Mouse (Mus musculus) neural tube, embryonic 15.5 days (tissue): ENCODE results near the gene Iqcb1. TPM values are rescaled to one million over a fixed set of nuclear protein-coding genes. Genes with fewer than 3 reads are reported as not detected.
"Not testable (repeated sequence)": the region's sequence is repeated elsewhere in the genome, so short reads cannot be mapped to it uniquely, and the experiment has no call there.

Source experiments
- ATAC-seq: fragments of 200-750 bp; cut with Nextera tagmentation; 2 replicates; pipeline ENCODE4 v1.8.0; 2017; ENCODE audit warnings: mild to moderate bottlenecking, moderate TSS enrichment, moderate library complexity; ENCODE audit not compliant: low FRiP score
- H3K27ac ChIP-seq: fragments of 300-500 bp; sonication (generic); replicated peaks from 2 replicates; pipeline ENCODE4 v1.5.1; 2015; ENCODE audit warnings: mild to moderate bottlenecking, inconsistent platforms
- H3K27me3 ChIP-seq: fragments of 300-500 bp; sonication (generic); replicated peaks from 2 replicates; pipeline ENCODE4 v1.6.1; 2015; ENCODE audit warnings: inconsistent platforms
- H3K36me3 ChIP-seq: fragments of 300-500 bp; sonication (generic); 2 replicates; pipeline ENCODE4 v1.6.1; 2015; ENCODE audit warnings: inconsistent platforms
- H3K4me1 ChIP-seq: fragments of 300-500 bp; sonication (generic); 2 replicates; pipeline ENCODE4 v1.6.1; 2015; ENCODE audit warnings: inconsistent platforms
- H3K4me2 ChIP-seq: fragments of 300-500 bp; sonication (generic); 2 replicates; pipeline ENCODE4 v1.6.1; 2015; ENCODE audit warnings: inconsistent platforms, mild to moderate bottlenecking, moderate library complexity
- H3K4me3 ChIP-seq: fragments of 300-500 bp; sonication (generic); replicated peaks from 2 replicates; pipeline ENCODE4 v1.5.1; 2015; ENCODE audit warnings: mild to moderate bottlenecking, inconsistent platforms
- H3K9ac ChIP-seq: fragments of 300-500 bp; sonication (generic); replicated peaks from 2 replicates; pipeline ENCODE4 v1.6.1; 2015; ENCODE audit warnings: mild to moderate bottlenecking, inconsistent platforms
- H3K9me3 ChIP-seq: fragments of 300-500 bp; sonication (generic); replicated peaks from 2 replicates; pipeline ENCODE4 v1.6.1; 2016; ENCODE audit warnings: inconsistent platforms
- WGBS: fragments of 180-500 bp; shearing (Covaris S2); methylation state at CpG from one replicate; pipeline ENCODE4 v1.1.7; 2015; ENCODE audit warnings: mixed read lengths; 5-methylcytosine and 5-hydroxymethylcytosine counted together
- polyA plus RNA-seq: library from polyadenylated mRNA; unstranded; fragments of >200 nt; fragmentation: Nextera tagmentation; extraction: Ambion mirVana; gene quantifications from 2 replicates; pipeline ENCODE4 v1.2.1, GENCODE M21; 2015

Gene Iqcb1
- polyA plus RNA-seq, 1 experiment from 2014 or later: 61.1 TPM

GRCm38 (mm10) chr16:36817321-36817926, 10.8 kb upstream of the Iqcb1 start:
- Histone ChIP-seq H3K4me2 (no peak overlapping the region), H3K9me3 (no peaks in the 10 kb centered on the region), H3K4me1 (no peaks in the 10 kb centered on the region), H3K4me3 (no peak overlapping the region), H3K27ac (no peak overlapping the region), H3K36me3 (no peaks in the 10 kb centered on the region), H3K27me3 (no peaks in the 10 kb centered on the region), H3K9ac (no peak overlapping the region)
- ATAC-seq: peak; percentile 96
- WGBS: 17% methylated on average over 7 of the region's 7 CpGs

GRCm38 (mm10) chr16:36820016-36820415, 8.2 kb upstream of the Iqcb1 start:
- no peak for ATAC-seq
- Histone ChIP-seq H3K4me3 (no peak overlapping the region), H3K27me3 (no peaks in the 10 kb centered on the region), H3K36me3 (no peaks in the 10 kb centered on the region), H3K4me1 (no peaks in the 10 kb centered on the region), H3K9ac (no peak overlapping the region), H3K4me2 (no peak overlapping the region), H3K27ac (no peak overlapping the region), H3K9me3 (no peaks in the 10 kb centered on the region)
- WGBS: 75% methylated on average over 6 of the region's 6 CpGs

GRCm38 (mm10) chr16:36820747-36821146, 7.4 kb upstream of the Iqcb1 start:
- H3K36me3 ChIP-seq: no peaks in the 10 kb centered on the region
- H3K9ac ChIP-seq: no peak overlapping the region
- no peak overlapping the region for H3K27ac ChIP-seq
- no peaks in the 10 kb centered on the region for H3K4me1 ChIP-seq
- no peak for ATAC-seq
- no peak overlapping the region for H3K4me3 ChIP-seq
- H3K9me3 ChIP-seq: no peaks in the 10 kb centered on the region
- WGBS: 87% methylated on average over 3 of the region's 3 CpGs
- no peak overlapping the region for H3K4me2 ChIP-seq
- H3K27me3 ChIP-seq: no peaks in the 10 kb centered on the region

GRCm38 (mm10) chr16:36821474-36821873, 6.7 kb upstream of the Iqcb1 start:
- no peak overlapping the region for H3K4me3 ChIP-seq
- H3K27ac ChIP-seq: no peak overlapping the region
- H3K36me3 ChIP-seq: no peaks in the 10 kb centered on the region
- H3K9me3 ChIP-seq: no peaks in the 10 kb centered on the region
- H3K9ac ChIP-seq: no peak overlapping the region
- H3K4me1 ChIP-seq: no peaks in the 10 kb centered on the region
- no peak overlapping the region for H3K4me2 ChIP-seq
- WGBS: 10% methylated on average over 3 of the region's 3 CpGs
- no peaks in the 10 kb centered on the region for H3K27me3 ChIP-seq
- no peak for ATAC-seq

GRCm38 (mm10) chr16:36827611-36828053, 553 bp upstream of the Iqcb1 start:
- Histone ChIP-seq H3K4me2 (peak overlapping the region; percentile 92), H3K9ac (peak overlapping the region; percentile 34; the same call in 1 of the 2 replicates), H3K27ac (no peak overlapping the region), H3K27me3 (0 out of 2 replicates have a peak, but pooled peaks cover 3% of the 10 kb centered on the region), H3K4me1 (peaks cover 17% of the 10 kb centered on the region), H3K9me3 (no peaks in the 10 kb centered on the region), H3K36me3 (no peaks in the 10 kb centered on the region), H3K4me3 (peak overlapping the region; percentile 79)
- 4% methylated on average over 11 of the region's 11 CpGs for WGBS
- ATAC-seq: peak; percentile 56; the same call in 1 of the 2 replicates

GRCm38 (mm10) chr16:36828820-36829219, 635 bp downstream of the Iqcb1 start:
- peak; percentile 49 for ATAC-seq
- Histone ChIP-seq H3K36me3 (no peaks in the 10 kb centered on the region), H3K27ac (peak overlapping the region; percentile 80; the same call in 1 of the 2 replicates), H3K4me3 (peak overlapping the region; percentile 79), H3K27me3 (0 out of 2 replicates have a peak, but pooled peaks cover 3% of the 10 kb centered on the region), H3K9me3 (no peaks in the 10 kb centered on the region), H3K4me2 (peak overlapping the region; percentile 92), H3K9ac (peak overlapping the region; percentile 88), H3K4me1 (peaks cover 17% of the 10 kb centered on the region)
- 2% methylated on average over 11 of the region's 11 CpGs for WGBS

- not testable (repeated sequence) for H3K27me3 ChIP-seq, H3K4me2 ChIP-seq, H3K9me3 ChIP-seq, H3K27ac ChIP-seq, H3K4me1 ChIP-seq, ATAC-seq, H3K4me3 ChIP-seq, H3K9ac ChIP-seq
- peaks cover 23% of the 10 kb centered on the region for H3K36me3 ChIP-seq
- 100% methylated on average over 1 of the region's 1 CpGs for WGBS
Observed at GRCm38 (mm10) chr16:36846894-36847293, 18.7 kb downstream of the Iqcb1 start.

GRCm38 (mm10) chr16:36851202-36851601, 23.0 kb downstream of the Iqcb1 start:
- H3K36me3 ChIP-seq: peaks cover 29% of the 10 kb centered on the region
- no peak overlapping the region for H3K27ac ChIP-seq
- no peak for ATAC-seq
- no peak overlapping the region for H3K4me3 ChIP-seq
- no peak overlapping the region for H3K4me2 ChIP-seq
- H3K9ac ChIP-seq: no peak overlapping the region
- WGBS: 93% methylated on average over 3 of the region's 3 CpGs
- no peaks in the 10 kb centered on the region for H3K4me1 ChIP-seq
- H3K9me3 ChIP-seq: no peaks in the 10 kb centered on the region
- H3K27me3 ChIP-seq: no peaks in the 10 kb centered on the region

GRCm38 (mm10) chr16:36863585-36863984, 35.4 kb downstream of the Iqcb1 start:
- Histone ChIP-seq H3K9me3 (no peaks in the 10 kb centered on the region), H3K9ac (no peak overlapping the region), H3K4me1 (no peaks in the 10 kb centered on the region), H3K4me3 (no peak overlapping the region), H3K27ac (no peak overlapping the region), H3K36me3 (peaks cover 43% of the 10 kb centered on the region), H3K27me3 (no peaks in the 10 kb centered on the region), H3K4me2 (no peak overlapping the region)
- WGBS: 91% methylated on average over 3 of the region's 3 CpGs
- no peak for ATAC-seq

- no peaks in the 10 kb centered on the region for H3K9me3 ChIP-seq
- H3K27me3 ChIP-seq: no peaks in the 10 kb centered on the region
- WGBS: 98% methylated on average over 2 of the region's 2 CpGs
- no peak overlapping the region for H3K4me3 ChIP-seq
- no peak overlapping the region for H3K9ac ChIP-seq
- no peak overlapping the region for H3K27ac ChIP-seq
- H3K4me2 ChIP-seq: no peak overlapping the region
- ATAC-seq: no peak
- H3K36me3 ChIP-seq: peaks cover 40% of the 10 kb centered on the region
- peaks cover 10% of the 10 kb centered on the region for H3K4me1 ChIP-seq
Observed at GRCm38 (mm10) chr16:36869442-36869841, 41.3 kb downstream of the Iqcb1 start.

- peak within 1 kb of the TSS; percentile 68 for H3K4me3 ChIP-seq
- H3K4me2 ChIP-seq: peak within 1 kb of the TSS; percentile 67
- no peaks in the 10 kb centered on the region for H3K9me3 ChIP-seq
- H3K27ac ChIP-seq: peak within 1 kb of the TSS; percentile 84
- H3K36me3 ChIP-seq: peaks cover 12% of the 10 kb centered on the region
- peak within 1 kb of the TSS; percentile 66 for H3K9ac ChIP-seq
- WGBS: 0% methylated on average over 43 of the region's 43 CpGs
- H3K4me1 ChIP-seq: peaks cover 32% of the 10 kb centered on the region
- H3K27me3 ChIP-seq: no peaks in the 10 kb centered on the region
- peak; percentile 100 for ATAC-seq
Observed at GRCm38 (mm10) chr16:36874583-36875275, 46.5 kb downstream of the Iqcb1 start, which contains the start of the genes Eaf2 and Golgb1. Gene Eaf2 (minus strand): TSS chr16:36875003. Gene Golgb1 (plus strand): TSS chr16:36875140.
